Mouse (Mus musculus) liver, adult 2 months (tissue): Measurements from ENCODE around the gene Gpr143.

Experiments used
- CTCF ChIP-seq: fragments of 200-500 bp; IDR thresholded peaks from 2 replicates; pipeline ENCODE4 v1.5.1; 2011; ENCODE audit warnings: low read depth, low read length, control low read depth
- POLR2A ChIP-seq: fragments of 200-500 bp; IDR thresholded peaks from 2 replicates; pipeline ENCODE4 v1.6.1; 2011; ENCODE audit warnings: low read length, control low read depth; ENCODE audit not compliant: insufficient read depth; ENCODE audit errors: extremely low read depth

GRCm38 (mm10) chrX:152769600-152770157, 12.0 kb upstream of the Gpr143 start:
- no peak for TF ChIP-seq CTCF
- TF ChIP-seq POLR2A = 0 out of 2 replicates have a peak, but pooled peaks have one; percentile 12
